Mouse (Mus musculus) lung, postnatal 0 days (tissue): ENCODE measurements around the gene Narf.

ENCODE experiments used
- CTCF ChIP-seq: IDR thresholded peaks from 2 replicates; pipeline ENCODE4 v1.5.1; 2016; ENCODE audit warnings: antibody characterized with exemption, mild to moderate bottlenecking
- EP300 ChIP-seq: IDR thresholded peaks from 2 replicates; pipeline ENCODE4 v1.6.1; 2016; ENCODE audit warnings: antibody characterized with exemption, mild to moderate bottlenecking, control low read depth

DNA sequence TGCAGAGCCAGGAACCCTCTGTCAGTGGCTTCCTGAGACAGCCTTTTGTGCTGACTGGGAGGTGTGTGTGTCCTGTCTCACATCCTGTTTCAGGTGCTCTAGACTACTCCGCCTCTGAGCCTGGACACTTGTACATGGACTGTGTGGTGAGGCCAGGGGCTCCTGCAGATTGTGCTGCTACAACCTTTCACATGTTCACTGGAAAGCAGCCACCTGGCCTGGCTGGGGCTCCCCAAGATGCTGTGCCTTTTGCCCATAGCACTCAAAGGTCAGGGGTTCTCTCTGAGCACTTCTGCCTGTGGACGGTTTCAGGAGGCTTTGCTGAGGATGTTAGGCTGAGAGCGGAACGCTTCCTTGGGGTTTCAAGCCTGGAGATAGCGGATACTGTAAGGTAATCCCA is 16.3 kb upstream of the Narf start:
- TF ChIP-seq CTCF: no peak
- TF ChIP-seq EP300: no peak
